Mouse (Mus musculus): ENCODE results near the gene Gm27021. TPM values are rescaled to one million over a fixed set of nuclear protein-coding genes. Genes with fewer than 3 reads are reported as not detected.

The Gm27021 gene
- total and polyA plus RNA-seq, 2 experiments from 2014 or later, result 7.9 to 13.8 TPM

DNA sequence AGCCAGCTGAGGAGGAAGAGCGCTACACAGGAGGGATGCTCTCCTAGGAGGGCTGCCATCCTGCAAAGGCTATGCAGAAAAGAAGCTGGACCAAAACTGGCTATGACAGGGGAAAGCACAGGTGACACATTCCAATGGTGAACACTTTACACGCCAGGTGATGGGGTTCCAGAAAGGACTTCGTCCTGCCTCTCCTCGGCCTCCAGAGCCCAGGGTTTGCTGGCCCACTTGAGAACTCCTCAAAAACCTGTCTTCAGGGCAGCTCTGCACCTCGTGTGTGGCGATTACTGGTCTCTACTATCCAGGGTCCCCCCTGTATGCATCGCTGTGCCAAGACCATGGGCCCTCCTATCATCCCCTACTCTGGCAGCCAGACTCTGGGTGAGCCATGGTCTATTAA lies 20.6 kb upstream of the Gm27021 start:
- Histone ChIP-seq H3K4me2 (ENCODE audit: low read depth, low read length, poor library complexity, severe bottlenecking) (no peak overlapping the region), H3K4me1 (ENCODE audit: insufficient read depth, low read length) (no peaks in the 10 kb centered on the region), H3K9me3 (ENCODE audit: low read length) (no peaks in the 10 kb centered on the region), H3K27ac (ENCODE audit: low read depth, low read length) (no peak overlapping the region), H3K4me3 (ENCODE audit: low read depth, low read length) (no peak overlapping the region), H3K27me3 (ENCODE audit: insufficient read depth, low read length) (no peaks in the 10 kb centered on the region), H3K9ac (replicated peaks; ENCODE audit: low read length, poor library complexity, severe bottlenecking) (no peak overlapping the region), H3K36me3 (ENCODE audit: insufficient read depth, low read length) (no peaks in the 10 kb centered on the region)
- no peak for ATAC-seq (ENCODE audit: low FRiP score)
- no peak for DNase-seq (ENCODE audit: low spot score)
- 88% methylated on average over 7 of the region's 7 CpGs for whole genome bisulfite sequencing
- no peak for TF ChIP-seq CTCF (IDR thresholded peaks at IDR 0.05)

DNA sequence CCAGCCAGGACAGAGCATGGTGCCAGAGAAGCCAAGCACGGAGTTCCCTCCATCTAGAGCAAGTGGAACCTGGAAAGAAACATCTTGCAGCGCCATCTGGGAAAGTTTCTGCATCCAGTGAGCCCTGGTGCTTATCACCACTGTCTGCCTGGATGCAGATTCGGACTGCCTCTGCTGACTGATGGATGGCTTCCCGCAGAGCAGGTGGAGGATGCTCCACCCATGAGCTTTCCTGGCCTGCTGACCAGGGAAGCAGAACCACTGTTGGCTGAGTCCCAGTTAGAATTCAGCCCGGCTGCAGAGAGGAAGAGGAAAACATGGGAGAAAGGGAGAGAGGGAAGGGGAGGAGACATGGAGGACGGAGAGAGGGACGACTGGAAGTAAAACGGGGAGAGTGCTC lies 19.9 kb upstream of the Gm27021 start:
- no peak for ATAC-seq (ENCODE audit: low FRiP score)

DNA sequence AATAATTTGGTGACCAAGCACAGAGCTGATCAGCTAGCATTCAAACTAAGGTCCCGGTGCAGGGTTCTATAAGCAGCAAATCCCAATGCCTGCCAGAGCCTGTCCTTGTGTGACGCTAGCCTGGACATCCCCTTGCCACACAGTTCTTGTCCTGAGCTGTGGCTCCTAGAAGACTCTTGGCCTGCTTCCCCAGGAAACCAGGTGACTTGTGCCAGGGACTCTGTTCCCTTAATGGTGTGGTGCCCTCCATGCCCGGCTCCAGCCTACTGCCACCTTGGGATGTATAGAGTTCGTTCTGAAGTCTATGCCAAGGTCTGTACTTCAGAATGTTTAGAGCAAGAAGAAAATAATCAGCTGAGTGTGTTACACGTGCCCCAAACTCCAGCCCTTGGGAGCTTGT lies 18.7 kb upstream of the Gm27021 start:
- ATAC-seq (ENCODE audit: low FRiP score), result no peak
- Histone ChIP-seq H3K36me3 (ENCODE audit: insufficient read depth, low read length) (no peaks in the 10 kb centered on the region), H3K4me2 (ENCODE audit: low read depth, low read length, poor library complexity, severe bottlenecking) (no peak overlapping the region), H3K27ac (ENCODE audit: low read depth, low read length) (no peak overlapping the region), H3K9me3 (ENCODE audit: low read length) (no peaks in the 10 kb centered on the region), H3K4me3 (ENCODE audit: low read depth, low read length) (no peak overlapping the region), H3K4me1 (ENCODE audit: insufficient read depth, low read length) (no peaks in the 10 kb centered on the region), H3K9ac (replicated peaks; ENCODE audit: low read length, poor library complexity, severe bottlenecking) (no peak overlapping the region), H3K27me3 (ENCODE audit: insufficient read depth, low read length) (no peaks in the 10 kb centered on the region)
- no peak for TF ChIP-seq CTCF (IDR thresholded peaks at IDR 0.05)
- WGBS, result 81% methylated on average over 5 of the region's 5 CpGs
- no peak for DNase-seq (ENCODE audit: low spot score)

More for the DNA sequence above, 19.9 kb upstream of the Gm27021 start:
- Histone ChIP-seq H3K9me3 (ENCODE audit: low read length) (no peaks in the 10 kb centered on the region), H3K36me3 (ENCODE audit: insufficient read depth, low read length) (no peaks in the 10 kb centered on the region), H3K4me3 (ENCODE audit: low read depth, low read length) (no peak overlapping the region), H3K27me3 (ENCODE audit: insufficient read depth, low read length) (no peaks in the 10 kb centered on the region), H3K27ac (ENCODE audit: low read depth, low read length) (no peak overlapping the region), H3K4me1 (ENCODE audit: insufficient read depth, low read length) (no peaks in the 10 kb centered on the region), H3K4me2 (ENCODE audit: low read depth, low read length, poor library complexity, severe bottlenecking) (no peak overlapping the region), H3K9ac (replicated peaks; ENCODE audit: low read length, poor library complexity, severe bottlenecking) (no peak overlapping the region)
- TF ChIP-seq CTCF (IDR thresholded peaks at IDR 0.05), result no peak
- DNase-seq (ENCODE audit: low spot score), result no peak
- 74% methylated on average over 8 of the region's 8 CpGs for WGBS

DNA sequence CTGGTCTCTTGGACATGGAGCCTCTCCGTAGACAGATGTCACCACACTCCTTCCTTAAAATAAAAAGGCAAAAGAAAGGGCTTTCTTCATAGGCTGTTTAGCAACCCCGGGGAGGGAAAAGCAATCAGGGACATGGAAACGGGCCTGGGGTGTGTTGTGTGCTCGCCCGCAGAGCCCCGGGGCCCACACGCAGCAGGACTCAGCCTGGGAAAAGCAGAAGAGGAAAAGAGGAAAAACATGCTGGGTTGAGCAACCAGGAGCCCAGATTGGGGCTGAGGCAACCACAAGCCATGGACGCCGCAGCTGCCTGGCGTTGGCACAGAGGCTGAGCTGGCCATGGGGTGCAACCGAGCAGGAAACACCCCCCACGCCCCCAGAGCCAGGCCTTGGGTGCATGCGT lies 18.2 kb upstream of the Gm27021 start:
- DNase-seq (ENCODE audit: low spot score), result no peak
- no peak overlapping the region for H3K27ac ChIP-seq (ENCODE audit: low read depth, low read length)
- no peak overlapping the region for H3K4me3 ChIP-seq (ENCODE audit: low read depth, low read length)
- WGBS, result 92% methylated on average over 13 of the region's 13 CpGs
- ATAC-seq (ENCODE audit: low FRiP score), result no peak
- H3K4me2 ChIP-seq (ENCODE audit: low read depth, low read length, poor library complexity, severe bottlenecking), result no peak overlapping the region
- TF ChIP-seq CTCF (IDR thresholded peaks at IDR 0.05), result no peak
- H3K36me3 ChIP-seq (ENCODE audit: insufficient read depth, low read length), result no peaks in the 10 kb centered on the region
- H3K9me3 ChIP-seq (ENCODE audit: low read length), result no peaks in the 10 kb centered on the region
- no peaks in the 10 kb centered on the region for H3K4me1 ChIP-seq (ENCODE audit: insufficient read depth, low read length)
- no peaks in the 10 kb centered on the region for H3K27me3 ChIP-seq (ENCODE audit: insufficient read depth, low read length)
- no peak overlapping the region for H3K9ac ChIP-seq (replicated peaks; ENCODE audit: low read length, poor library complexity, severe bottlenecking)

DNA sequence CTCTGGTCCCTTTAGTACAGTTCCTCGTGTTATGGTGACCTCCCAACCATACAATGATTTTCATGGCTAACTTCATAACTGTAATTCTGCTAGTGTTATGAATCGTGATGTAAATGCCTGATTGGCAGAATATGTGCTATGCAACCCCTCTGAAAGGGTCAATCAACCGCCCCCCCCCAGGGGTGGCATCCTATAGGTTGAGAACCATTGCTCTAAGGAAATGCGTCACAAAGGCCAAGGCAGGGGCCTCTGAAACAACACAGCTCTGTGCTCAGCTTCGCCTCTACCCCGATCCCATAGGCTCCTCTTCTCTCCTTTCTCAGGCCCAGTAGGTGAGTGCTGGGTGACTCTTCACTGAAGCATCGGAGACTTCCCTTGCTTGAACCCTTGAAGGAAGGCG lies 17.7 kb upstream of the Gm27021 start:
- H3K27ac ChIP-seq (ENCODE audit: low read depth, low read length), result no peak overlapping the region
- no peak overlapping the region for H3K9ac ChIP-seq (replicated peaks; ENCODE audit: low read length, poor library complexity, severe bottlenecking)
- no peak for DNase-seq (ENCODE audit: low spot score)
- no peak overlapping the region for H3K4me2 ChIP-seq (ENCODE audit: low read depth, low read length, poor library complexity, severe bottlenecking)
- H3K9me3 ChIP-seq (ENCODE audit: low read length), result no peaks in the 10 kb centered on the region
- no peak for ATAC-seq (ENCODE audit: low FRiP score)
- no peak for TF ChIP-seq CTCF (IDR thresholded peaks at IDR 0.05)
- no peak overlapping the region for H3K4me3 ChIP-seq (ENCODE audit: low read depth, low read length)
- H3K4me1 ChIP-seq (ENCODE audit: insufficient read depth, low read length), result no peaks in the 10 kb centered on the region
- H3K27me3 ChIP-seq (ENCODE audit: insufficient read depth, low read length), result no peaks in the 10 kb centered on the region
- H3K36me3 ChIP-seq (ENCODE audit: insufficient read depth, low read length), result no peaks in the 10 kb centered on the region
- WGBS, result 79% methylated on average over 8 of the region's 8 CpGs

DNA sequence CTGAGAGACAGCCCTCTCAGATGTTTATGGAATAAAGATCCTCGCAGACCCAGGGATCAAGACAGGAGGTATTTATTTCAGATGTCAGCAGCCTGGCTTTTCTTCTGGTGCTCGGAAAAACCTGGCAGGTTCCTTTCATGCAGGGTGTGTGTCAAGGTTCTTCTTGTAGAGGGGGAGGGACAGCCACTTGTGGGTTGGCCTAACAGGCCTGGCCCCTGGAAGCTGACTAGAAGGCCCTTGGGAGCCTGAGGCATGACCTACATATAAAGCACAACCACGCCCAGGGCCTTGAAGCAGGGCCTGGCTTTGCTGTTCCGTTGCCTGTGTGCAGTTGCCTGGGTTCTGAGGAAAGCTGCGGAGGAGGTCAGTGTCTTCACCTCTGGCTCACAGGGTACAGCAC lies 17.2 kb upstream of the Gm27021 start:
- ATAC-seq (ENCODE audit: low FRiP score) (no peak), DNase-seq (ENCODE audit: low spot score) (no peak)
- Histone ChIP-seq H3K9ac (replicated peaks; ENCODE audit: low read length, poor library complexity, severe bottlenecking) (no peak overlapping the region), H3K36me3 (ENCODE audit: insufficient read depth, low read length) (no peaks in the 10 kb centered on the region), H3K27me3 (ENCODE audit: insufficient read depth, low read length) (no peaks in the 10 kb centered on the region), H3K4me3 (ENCODE audit: low read depth, low read length) (no peak overlapping the region), H3K4me1 (ENCODE audit: insufficient read depth, low read length) (no peaks in the 10 kb centered on the region), H3K4me2 (ENCODE audit: low read depth, low read length, poor library complexity, severe bottlenecking) (no peak overlapping the region), H3K27ac (ENCODE audit: low read depth, low read length) (no peak overlapping the region), H3K9me3 (ENCODE audit: low read length) (no peaks in the 10 kb centered on the region)
- no peak for TF ChIP-seq CTCF (IDR thresholded peaks at IDR 0.05)
- 67% methylated on average over 5 of the region's 5 CpGs for WGBS

Data from midbrain, postnatal 0 days (tissue).